Mouse (Mus musculus) cerebellum, postnatal 10 days (tissue): ENCODE measurements at regions not wholly inside any gene's neighbourhood (a gene's known extent, or its start where the extent isn't known, plus 50 kb on each side); places are given as distances from the start of the nearest gene placed in this dataset.

Experiments used
- DNase-seq, 2 experiments: peaks; one replicate each; pipeline ENCODE4 v3.0.0; 2021; ENCODE audit warnings: mixed read lengths in 2 of 2

GRCm38 (mm10) chr12:37632368-37632767, 185.2 kb upstream of the Dgkb start:
- peak; percentile 2 to 13 for DNase-seq

- no peak for DNase-seq
Measured at GRCm38 (mm10) chr12:37633286-37633685, 184.2 kb upstream of the Dgkb start.

DNA sequence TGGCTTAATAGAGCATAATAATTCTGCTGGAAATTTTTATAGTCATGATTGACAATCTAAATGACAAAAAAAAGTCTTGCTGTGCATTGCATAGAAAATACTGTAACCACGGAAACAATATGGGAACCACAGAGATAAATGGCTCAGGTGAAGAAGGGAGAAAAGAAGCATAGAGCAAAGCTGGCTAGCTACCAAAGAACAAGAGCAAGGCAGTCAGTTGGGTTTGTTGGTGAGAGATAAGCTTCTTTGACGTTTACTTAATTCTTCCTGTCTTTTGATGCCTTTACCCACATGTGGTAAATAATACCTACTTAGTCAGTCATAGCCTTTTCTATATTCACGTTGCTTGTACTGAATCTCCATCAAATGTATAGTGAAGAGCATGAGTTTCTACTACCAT, 171.3 kb upstream of the Dgkb start:
- no peak for DNase-seq

GRCm38 (mm10) chr12:37653287-37653686, 164.2 kb upstream of the Dgkb start:
- no peak for DNase-seq

- DNase-seq: no peak
Measured at GRCm38 (mm10) chr12:37654256-37654655, 163.3 kb upstream of the Dgkb start.

- no peak for DNase-seq
Measured at GRCm38 (mm10) chr12:37660016-37660415, 157.5 kb upstream of the Dgkb start.

DNA sequence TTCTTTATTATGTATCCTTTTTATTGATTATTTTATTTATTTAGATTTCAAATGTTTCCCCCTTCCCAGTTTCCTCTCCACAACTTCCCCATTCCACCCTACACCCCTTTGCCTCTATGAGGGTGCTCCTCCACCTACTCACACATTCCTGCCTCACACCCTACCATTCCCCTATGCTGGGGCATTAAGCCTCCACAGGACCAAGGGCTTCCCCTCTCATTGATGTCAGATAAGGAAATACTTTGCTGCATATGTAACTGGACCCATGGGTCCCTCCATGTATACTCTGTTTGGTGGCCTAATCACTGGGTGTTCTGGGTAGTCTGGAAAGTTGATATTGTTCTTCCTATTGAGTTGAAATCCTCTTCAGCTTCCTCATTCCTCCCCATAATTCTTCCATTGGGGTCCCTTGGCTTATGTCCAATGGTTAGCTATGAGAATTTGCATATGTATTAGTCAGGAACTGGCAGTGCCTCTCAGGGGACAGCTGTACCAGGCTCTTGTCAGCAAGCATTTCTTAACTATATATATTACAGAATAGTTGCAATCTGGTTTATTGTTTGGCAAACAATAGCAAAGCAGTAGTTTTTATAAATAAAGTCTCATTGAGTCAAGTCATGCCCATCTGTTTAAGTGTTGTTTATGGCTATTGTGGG, 134.9 kb upstream of the Dgkb start:
- no peak for DNase-seq

DNA sequence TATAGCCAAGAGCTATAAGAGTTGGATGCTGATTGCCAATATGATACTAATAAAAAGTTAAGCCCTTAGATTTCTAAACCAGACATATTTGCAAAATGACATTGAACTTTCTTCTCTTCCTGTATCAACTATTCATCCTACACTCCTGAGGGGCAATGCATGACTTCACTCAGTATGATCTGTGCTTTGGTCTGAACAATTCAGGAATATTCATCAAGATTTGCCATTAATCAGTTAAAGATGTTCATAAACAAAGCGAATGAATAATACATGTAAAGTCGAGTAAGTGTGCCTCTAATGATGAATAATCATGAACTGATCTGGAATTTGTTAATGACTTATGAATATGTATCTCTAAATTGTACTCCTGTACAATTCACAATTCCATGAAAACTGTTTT, 124.9 kb upstream of the Dgkb start:
- DNase-seq: no peak
